Mouse (Mus musculus) frontal cortex, postnatal 25 days (tissue): ENCODE results near the gene Gja3.

Source experiments
- DNase-seq, 2 experiments: peaks; one replicate each; pipeline ENCODE4 v3.0.0; 2022; ENCODE audit warnings: low spot score in 2 of 2

Gene Gja3

GRCm38 (mm10) chr14:57057563-57058321, at the start of gene Gja3:
TSS of gene Gja3 (minus strand) at chr14:57058100.
- DNase-seq = no peak

DNA sequence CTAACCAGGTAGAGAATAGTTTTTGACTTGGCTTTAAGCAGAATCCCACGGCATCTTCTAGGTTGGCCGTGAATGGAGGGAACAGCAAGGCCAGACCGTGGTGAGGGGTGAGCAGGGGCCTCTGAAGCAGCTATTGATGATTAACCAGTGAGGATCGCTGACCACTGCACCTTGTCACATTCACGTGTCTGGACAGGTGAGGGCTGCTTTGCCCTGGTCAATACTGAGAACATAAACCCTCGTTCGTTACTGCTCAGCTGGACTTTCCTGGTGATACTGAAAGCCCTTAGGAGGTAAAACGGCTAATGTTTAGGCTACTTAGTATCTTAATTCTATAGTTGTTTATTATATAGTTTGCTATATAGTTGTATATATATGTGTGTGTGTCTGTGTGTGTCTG, 49.2 kb upstream of the Gja3 start:
- DNase-seq = no peak

- no peak for DNase-seq
Measured at GRCm38 (mm10) chr14:57105721-57106120, 47.8 kb upstream of the Gja3 start.

GRCm38 (mm10) chr14:57105111-57105510, 47.2 kb upstream of the Gja3 start:
- no peak for DNase-seq

DNA sequence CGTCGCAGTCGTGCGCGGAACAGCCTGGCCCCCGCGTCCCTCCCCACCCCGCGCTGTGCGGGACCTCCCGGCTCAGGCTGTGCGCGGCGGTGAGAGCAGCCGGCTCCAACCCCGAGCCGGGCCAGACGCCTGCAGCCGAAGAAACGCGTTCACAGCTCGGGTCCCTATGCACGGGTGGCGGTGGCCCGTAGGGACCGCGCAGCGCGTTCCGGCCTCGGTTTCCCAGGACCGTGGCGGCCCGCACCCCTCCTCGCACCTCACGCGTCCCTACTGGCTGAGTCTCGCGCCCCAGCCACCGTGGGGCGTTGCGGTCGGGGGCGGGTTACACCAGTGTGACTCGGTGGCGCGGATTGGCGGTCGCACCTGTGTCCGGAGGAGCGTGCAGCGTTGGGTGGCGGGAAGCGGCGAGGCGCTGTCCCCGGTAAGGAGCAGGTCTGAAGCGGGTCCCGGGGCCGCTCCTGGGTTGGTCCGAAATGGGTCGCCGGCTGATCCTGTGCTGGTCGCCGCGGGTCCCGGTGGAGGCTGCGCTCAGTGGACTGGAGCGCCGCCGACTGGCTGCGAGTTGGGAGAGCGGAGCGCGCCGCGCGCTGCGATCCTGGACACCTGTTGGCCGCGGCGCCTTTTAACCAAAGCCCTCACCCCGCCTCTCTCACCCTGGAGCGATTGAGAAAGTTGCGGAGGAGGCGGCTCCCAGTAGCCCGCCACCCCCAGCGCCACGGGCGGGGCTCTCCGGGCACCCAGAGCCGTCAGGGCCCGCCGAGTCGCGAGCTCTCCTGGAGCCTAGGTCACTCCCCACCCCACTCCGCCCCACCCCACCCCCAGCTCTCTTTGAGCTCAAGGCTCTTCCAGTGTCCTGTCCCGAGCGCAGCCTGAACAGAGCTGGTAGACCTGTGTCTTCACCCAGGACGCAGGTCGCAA, 46.5 kb upstream of the Gja3 start, which contains the start of gene Gjb2:
TSS of gene Gjb2 (minus strand) at position 597 of the 918 bp plus-strand sequence.
- peak in 1 of 2 experiments; percentile 8 for DNase-seq

- no peak for DNase-seq
Measured at GRCm38 (mm10) chr14:57103711-57104105, 45.8 kb upstream of the Gja3 start.

GRCm38 (mm10) chr14:57103121-57103520, 45.2 kb upstream of the Gja3 start:
- DNase-seq = no peak

DNA sequence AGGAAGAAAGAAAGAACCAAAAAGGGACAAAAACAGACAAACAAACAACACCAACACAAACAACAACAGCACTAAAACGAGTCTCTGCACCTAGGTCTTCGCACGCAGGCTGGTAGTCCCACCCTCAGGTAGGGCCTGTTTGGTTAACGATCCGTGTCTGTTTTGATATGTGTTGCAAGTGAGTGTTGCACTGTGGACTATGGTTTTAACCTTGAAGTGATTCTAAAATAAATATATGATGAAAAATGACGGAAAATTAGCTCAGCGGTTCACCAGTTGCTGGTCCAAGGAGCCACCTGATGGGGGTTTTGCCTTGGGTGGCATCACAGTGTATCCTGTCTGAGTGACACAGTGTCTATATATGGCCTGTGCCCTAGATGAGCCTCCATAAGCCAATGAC, 43.7 kb upstream of the Gja3 start:
- DNase-seq = no peak

DNA sequence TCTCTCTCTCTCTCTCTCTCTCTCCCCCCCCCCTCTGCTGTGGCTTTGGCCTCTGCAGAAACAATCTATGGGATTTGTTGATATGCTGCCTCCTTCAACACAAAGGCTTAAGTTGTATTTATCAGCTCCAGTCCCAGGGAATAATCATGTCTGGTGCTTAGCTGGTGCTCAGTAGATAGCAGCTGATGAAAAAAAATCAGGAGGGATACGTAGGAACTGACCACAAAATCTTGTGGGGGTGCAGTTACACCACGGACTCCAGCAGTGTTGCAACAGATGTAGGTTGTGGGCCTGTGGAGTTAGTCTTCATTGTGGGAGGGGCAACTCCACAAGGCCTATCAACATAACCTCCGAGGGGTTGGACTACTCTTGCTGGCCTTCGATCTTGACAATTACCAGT, 38.0 kb upstream of the Gja3 start:
- no peak for DNase-seq

DNA sequence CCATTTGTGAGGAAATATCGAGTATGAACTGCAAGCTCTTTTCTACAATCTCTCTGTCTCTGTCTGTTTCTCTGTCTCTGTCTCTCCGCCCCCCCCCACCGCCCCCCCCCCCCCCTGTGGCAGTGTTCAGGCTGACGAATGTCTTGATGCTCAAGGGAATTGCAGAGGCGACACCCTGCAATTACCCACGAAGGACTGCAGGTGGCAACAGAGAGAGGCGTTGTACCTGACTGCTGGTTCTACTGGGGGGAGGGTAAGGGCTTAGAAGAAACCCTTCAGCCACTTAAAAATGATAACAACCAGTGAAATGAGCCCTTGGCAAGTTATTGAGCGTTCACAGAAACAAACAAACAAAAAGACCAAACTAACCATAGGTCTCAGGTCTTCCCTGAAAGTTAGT, 35.1 kb upstream of the Gja3 start:
- peak; percentile 9 to 35 for DNase-seq

GRCm38 (mm10) chr14:57090001-57090400, 32.1 kb upstream of the Gja3 start:
- no peak for DNase-seq

- no peak for DNase-seq
Measured at GRCm38 (mm10) chr14:57089107-57089506, 31.2 kb upstream of the Gja3 start.

- no peak for DNase-seq
Measured at GRCm38 (mm10) chr14:57084180-57084668, 26.3 kb upstream of the Gja3 start.

DNA sequence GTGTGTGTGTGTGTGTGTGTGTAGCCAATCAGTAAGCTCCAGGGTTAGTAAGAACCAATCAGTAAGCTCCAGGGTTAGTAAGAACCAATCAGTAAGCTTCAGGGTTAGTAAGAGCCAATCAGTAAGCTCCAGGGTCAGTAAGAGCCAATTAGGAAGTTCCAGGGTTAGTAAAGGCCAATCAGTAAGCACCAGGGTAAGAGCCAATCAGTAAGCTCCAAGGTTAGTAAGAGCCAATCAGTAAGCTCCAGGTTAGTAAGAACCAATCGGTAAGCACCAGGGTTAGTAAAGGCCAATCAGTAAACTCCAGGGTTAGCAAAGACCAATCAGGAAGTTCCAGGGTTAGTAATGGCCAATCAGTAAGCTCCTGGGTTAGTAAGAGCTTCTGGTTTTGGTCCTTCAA, 25.0 kb upstream of the Gja3 start:
- no peak for DNase-seq

- no peak for DNase-seq
Measured at GRCm38 (mm10) chr14:57075537-57075936, 17.6 kb upstream of the Gja3 start.

DNA sequence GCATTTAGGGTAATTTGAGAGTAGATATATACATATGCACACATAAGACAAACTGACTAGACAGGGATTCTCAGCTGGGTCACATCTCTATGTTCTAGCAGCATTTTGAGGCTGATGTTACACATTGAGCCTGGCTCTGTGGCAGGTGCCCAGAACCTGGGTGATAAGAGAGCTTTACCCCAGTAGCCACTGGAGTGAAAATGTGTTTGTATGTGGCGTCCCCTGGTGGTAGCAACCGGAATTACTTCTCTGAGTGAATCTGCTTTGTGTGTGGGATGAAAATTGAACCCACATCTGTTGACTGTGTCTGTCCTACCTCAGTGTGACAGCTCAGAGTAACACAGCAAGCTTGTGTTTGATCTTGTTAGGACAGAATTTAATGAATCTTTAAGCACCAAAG, 12.0 kb upstream of the Gja3 start:
- peak in 1 of 2 experiments; percentile 11 for DNase-seq

- DNase-seq = no peak
Measured at GRCm38 (mm10) chr14:57066053-57066452, 8.2 kb upstream of the Gja3 start.

- peak; percentile 64 to 69 for DNase-seq
Measured at GRCm38 (mm10) chr14:57060052-57060451, 2.2 kb upstream of the Gja3 start.

- no peak for DNase-seq
Measured at GRCm38 (mm10) chr14:57057204-57057562, 717 bp downstream of the Gja3 start.

DNA sequence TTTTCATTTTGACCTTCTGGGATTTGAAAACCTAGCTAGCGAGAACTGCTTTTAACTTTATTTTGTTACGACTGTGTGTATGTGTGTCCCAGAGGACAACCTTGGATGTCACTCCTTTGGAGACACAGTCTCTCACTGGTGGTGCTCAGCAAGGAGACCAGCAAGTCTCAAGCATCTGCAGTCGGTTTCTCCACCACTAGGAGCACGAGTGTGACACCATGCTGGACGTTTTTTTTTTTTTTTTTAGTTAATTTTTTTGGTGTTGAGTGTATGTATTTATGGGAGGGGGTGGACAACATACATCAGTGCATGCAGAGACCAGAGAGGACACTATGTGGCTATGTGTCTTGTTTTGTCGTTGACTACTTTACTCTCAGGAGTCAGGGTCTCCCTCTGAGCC, 5.2 kb downstream of the Gja3 start:
- DNase-seq = no peak

DNA sequence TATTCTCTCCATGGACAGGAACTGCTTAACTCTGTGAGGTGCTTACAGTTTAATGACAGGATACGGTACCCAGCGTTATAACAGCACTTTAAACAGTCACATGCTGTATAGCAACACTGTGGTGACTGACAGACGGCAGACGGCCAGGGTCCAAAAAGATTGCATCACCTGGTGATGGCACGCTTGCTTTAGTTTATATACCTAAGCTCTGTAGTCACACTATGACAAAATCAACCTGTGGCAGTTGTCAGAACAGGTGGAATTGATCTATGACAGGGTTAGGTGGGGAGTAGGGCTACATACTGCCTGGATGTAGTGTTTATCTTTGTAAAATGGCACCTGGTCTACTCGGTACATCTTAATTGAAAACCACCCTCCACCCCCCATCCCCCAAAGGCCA, 14.0 kb downstream of the Gja3 start:
- no peak for DNase-seq

DNA sequence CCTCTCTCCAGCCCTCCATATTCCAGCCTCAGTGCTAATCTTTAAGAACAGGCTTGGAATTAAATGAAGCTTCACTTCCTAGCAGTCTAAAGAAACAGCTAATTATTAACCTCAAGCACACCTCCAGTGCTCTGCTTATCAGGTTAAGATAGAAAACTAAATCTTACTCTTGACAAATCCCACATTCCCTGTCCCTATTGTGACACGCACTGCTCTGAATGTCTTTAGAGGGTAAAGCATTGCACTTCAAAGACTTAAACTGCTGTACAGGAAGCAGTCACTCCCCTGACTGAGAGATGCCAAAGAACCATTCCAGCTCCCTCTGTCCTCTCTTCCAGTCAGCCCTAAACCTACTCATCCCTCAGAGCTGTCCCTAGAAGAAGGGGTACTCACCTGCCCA, 16.5 kb downstream of the Gja3 start:
- DNase-seq = no peak
